Mouse (Mus musculus) ES-E14 (cell line): ENCODE measurements around the gene Palmd.

Experiments
- MAFK ChIP-seq: IDR thresholded peaks from 2 replicates; pipeline ENCODE4 v1.6.1; 2014; ENCODE audit warnings: mild to moderate bottlenecking, low read depth, low read length, inconsistent platforms; ENCODE audit not compliant: insufficient read depth
- ZNF384 ChIP-seq: IDR thresholded peaks from 2 replicates; pipeline ENCODE4 v1.6.1; 2012; ENCODE audit warnings: low read depth, low read length, inconsistent platforms

- TF ChIP-seq ZNF384: no peak
- TF ChIP-seq MAFK: no peak
Observed at GRCm38 (mm10) chr3:116963213-116963612, 5.6 kb downstream of the Palmd start.
